Mouse (Mus musculus) frontal cortex, postnatal 14 days (tissue): ENCODE measurements around the gene Ptprk.

Source experiments
- DNase-seq, 2 experiments: peaks; one replicate each; pipeline ENCODE4 v3.0.0; 2022; ENCODE audit warnings: low spot score in 2 of 2

The Ptprk gene

GRCm38 (mm10) chr10:28540595-28540994 is 466.0 kb downstream of the Ptprk start:
- DNase-seq = no peak

- DNase-seq = no peak
Measured at GRCm38 (mm10) chr10:28542754-28543153, 468.1 kb downstream of the Ptprk start.

GRCm38 (mm10) chr10:28550549-28550948 is 475.9 kb downstream of the Ptprk start:
- no peak for DNase-seq

- DNase-seq = no peak
Measured at GRCm38 (mm10) chr10:28552068-28552467, 477.4 kb downstream of the Ptprk start.

- DNase-seq = no peak
Measured at GRCm38 (mm10) chr10:28564110-28564674, 489.6 kb downstream of the Ptprk start.

- DNase-seq = no peak
Measured at GRCm38 (mm10) chr10:28566378-28566777, 491.8 kb downstream of the Ptprk start.

GRCm38 (mm10) chr10:28566828-28567227 is 492.2 kb downstream of the Ptprk start:
- DNase-seq = no peak

- no peak for DNase-seq
Measured at GRCm38 (mm10) chr10:28567441-28567840, 492.8 kb downstream of the Ptprk start.

GRCm38 (mm10) chr10:28568047-28568446 is 493.4 kb downstream of the Ptprk start:
- no peak for DNase-seq

- DNase-seq = no peak
Measured at GRCm38 (mm10) chr10:28579596-28579995, 505.0 kb downstream of the Ptprk start.

- no peak for DNase-seq
Measured at GRCm38 (mm10) chr10:28586565-28587138, 512.0 kb downstream of the Ptprk start.

GRCm38 (mm10) chr10:28588401-28588800 is 513.8 kb downstream of the Ptprk start:
- no peak for DNase-seq

- no peak for DNase-seq
Measured at GRCm38 (mm10) chr10:28590822-28591221, 516.2 kb downstream of the Ptprk start.

GRCm38 (mm10) chr10:28593566-28594292 is 519.1 kb downstream of the Ptprk start:
- no peak for DNase-seq

GRCm38 (mm10) chr10:28596897-28597296 is 522.3 kb downstream of the Ptprk start:
- no peak for DNase-seq

GRCm38 (mm10) chr10:28609136-28609535 is 534.5 kb downstream of the Ptprk start:
- no peak for DNase-seq

GRCm38 (mm10) chr10:28614396-28614795 is 539.8 kb downstream of the Ptprk start:
- no peak for DNase-seq

GRCm38 (mm10) chr10:28617203-28617602 is 542.6 kb downstream of the Ptprk start:
- no peak for DNase-seq

- no peak for DNase-seq
Measured at GRCm38 (mm10) chr10:28618002-28618401, 543.4 kb downstream of the Ptprk start.

GRCm38 (mm10) chr10:28619415-28619814 is 544.8 kb downstream of the Ptprk start:
- DNase-seq = no peak

- DNase-seq = no peak
Measured at GRCm38 (mm10) chr10:28636096-28636495, 561.5 kb downstream of the Ptprk start.

GRCm38 (mm10) chr10:28641887-28642286 is 567.3 kb downstream of the Ptprk start:
- DNase-seq = no peak
